Mouse (Mus musculus): ENCODE results near the gene Eps8. TPM values are rescaled to one million over a fixed set of nuclear protein-coding genes. Genes with fewer than 3 reads are reported as not detected.
"Not testable (repeated sequence)": the region's sequence is repeated elsewhere in the genome, so short reads cannot be mapped to it uniquely, and the experiment has no call there.

The Eps8 gene
- polyA plus RNA-seq, 1 experiment from 2014 or later = 7.0 TPM

DNA sequence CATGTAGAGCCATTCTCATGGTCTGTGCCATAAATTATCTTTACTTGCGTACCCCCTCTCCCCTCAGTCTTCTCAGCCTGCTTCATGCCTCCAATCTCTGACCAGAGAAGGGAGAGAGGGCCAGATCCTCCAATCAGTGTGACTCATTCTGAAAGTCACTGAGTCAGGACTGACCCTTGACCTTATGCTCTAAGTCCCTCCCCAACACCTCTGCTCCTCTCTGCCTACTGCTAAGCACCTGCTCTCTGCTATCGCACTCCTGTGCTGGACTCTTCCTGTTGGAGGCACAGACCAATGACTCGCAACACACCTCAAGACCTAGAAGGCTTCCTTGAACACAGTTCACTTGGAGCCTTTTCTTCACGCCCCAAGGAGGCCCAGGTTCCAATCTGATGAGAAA, 162.1 kb downstream of the Eps8 start:
- WGBS = 92% methylated on average over 4 of the region's 4 CpGs
- Histone ChIP-seq H3K36me3 (no peaks in the 10 kb centered on the region), H3K27me3 (ENCODE audit: low read depth, poor library complexity, severe bottlenecking) (no peaks in the 10 kb centered on the region), H3K4me1 (no peaks in the 10 kb centered on the region), H3K9me3 (replicated peaks) (no peaks in the 10 kb centered on the region), H3K4me3 (no peak overlapping the region), H3K27ac (no peak overlapping the region)
- no peak for DNase-seq (ENCODE audit: low spot score)

DNA sequence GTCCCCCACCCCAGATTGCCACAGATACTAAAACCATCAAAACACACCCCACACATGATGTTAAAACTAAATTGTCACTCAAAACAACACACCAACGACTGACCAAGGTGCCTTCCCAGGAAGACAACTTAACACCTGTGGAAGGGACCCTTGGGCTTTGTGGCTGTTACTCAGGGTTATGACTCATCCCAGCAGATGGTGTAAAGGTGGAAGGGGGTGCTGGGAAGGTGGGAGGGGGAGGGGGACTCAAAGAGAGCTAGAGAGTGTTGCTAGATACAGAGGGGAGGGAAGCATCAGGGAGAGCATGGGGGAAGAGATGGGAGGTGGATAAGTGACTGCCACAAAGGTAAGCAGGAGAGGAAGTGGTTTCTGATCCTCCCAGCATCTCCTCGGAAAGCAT, 163.0 kb downstream of the Eps8 start:
- no peak for DNase-seq (ENCODE audit: low spot score)
- Histone ChIP-seq H3K27me3 (ENCODE audit: low read depth, poor library complexity, severe bottlenecking) (no peaks in the 10 kb centered on the region), H3K36me3 (no peaks in the 10 kb centered on the region), H3K4me3 (no peak overlapping the region), H3K9me3 (replicated peaks) (no peaks in the 10 kb centered on the region), H3K27ac (no peak overlapping the region), H3K4me1 (no peaks in the 10 kb centered on the region)
- 61% methylated on average over 2 of the region's 2 CpGs for WGBS

DNA sequence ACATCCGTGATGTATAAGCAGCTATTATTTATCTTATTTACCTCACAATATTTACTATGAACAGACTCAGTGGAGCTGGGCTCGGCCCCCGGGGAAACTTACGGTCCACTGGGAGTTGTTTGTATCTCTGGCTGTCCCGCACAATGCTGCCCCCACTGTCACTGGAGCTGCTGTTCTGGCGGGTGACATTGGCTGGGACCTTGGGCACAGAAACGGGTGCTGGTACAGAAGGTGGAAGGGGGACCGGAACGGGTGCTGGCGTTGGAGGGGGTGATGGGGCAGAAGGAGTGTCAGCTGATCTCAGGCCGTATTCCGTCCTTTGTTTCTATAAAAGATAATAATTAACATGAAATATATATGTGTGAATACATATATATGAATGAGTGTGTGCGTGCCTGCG, 164.6 kb downstream of the Eps8 start:
- Histone ChIP-seq H3K36me3 (no peaks in the 10 kb centered on the region), H3K27me3 (ENCODE audit: low read depth, poor library complexity, severe bottlenecking) (no peaks in the 10 kb centered on the region), H3K4me3 (no peak overlapping the region), H3K27ac (no peak overlapping the region), H3K4me1 (no peaks in the 10 kb centered on the region), H3K9me3 (replicated peaks) (no peaks in the 10 kb centered on the region)
- no peak for DNase-seq (ENCODE audit: low spot score)
- WGBS = 92% methylated on average over 14 of the region's 14 CpGs

DNA sequence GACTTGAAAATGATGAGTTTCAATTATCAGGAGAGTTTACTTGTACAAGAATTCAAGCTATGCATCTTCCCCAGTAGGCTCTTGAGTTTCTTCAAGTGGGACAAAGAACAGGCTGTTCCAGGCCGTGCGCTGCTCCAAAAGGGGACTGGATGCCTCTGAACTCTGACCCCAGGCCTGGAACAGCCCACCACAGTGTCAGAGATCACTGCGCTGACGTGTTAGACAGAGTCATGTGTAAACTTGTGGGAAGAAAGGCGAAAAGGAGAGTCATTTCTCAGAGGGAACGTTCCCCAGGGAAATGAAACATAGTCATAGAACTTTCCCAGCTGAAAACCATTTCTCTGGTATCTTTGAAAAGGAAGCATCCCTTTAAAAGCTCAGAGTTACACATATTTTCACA, 167.2 kb downstream of the Eps8 start:
- no peak for DNase-seq (ENCODE audit: low spot score)
- 57% methylated on average over 6 of the region's 6 CpGs for WGBS

DNA sequence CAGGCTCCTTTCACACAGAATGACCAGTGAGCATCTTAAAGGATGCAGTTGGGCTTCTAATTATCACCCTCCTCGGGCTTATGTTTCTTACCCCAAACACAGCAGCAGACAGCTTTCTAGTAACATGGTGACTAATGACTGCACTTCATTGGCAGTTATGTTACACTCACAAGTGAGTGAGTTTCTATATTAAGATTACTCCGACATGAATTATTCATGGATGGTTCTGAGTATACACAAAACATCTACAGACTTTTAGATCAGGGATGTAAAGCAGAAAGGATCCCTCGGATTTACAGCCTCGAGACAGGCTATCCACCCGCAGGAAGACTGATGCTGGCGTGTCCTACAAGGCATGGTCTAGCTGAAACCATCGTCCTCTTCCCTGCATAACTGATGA, 171.8 kb downstream of the Eps8 start:
- Histone ChIP-seq H3K36me3 (no peaks in the 10 kb centered on the region), H3K27me3 (ENCODE audit: low read depth, poor library complexity, severe bottlenecking) (no peaks in the 10 kb centered on the region), H3K4me1 (no peaks in the 10 kb centered on the region), H3K9me3 (replicated peaks) (no peaks in the 10 kb centered on the region), H3K4me3 (no peak overlapping the region), H3K27ac (no peak overlapping the region)
- DNase-seq (ENCODE audit: low spot score) = no peak
- WGBS = 89% methylated on average over 7 of the region's 7 CpGs

More for the DNA sequence above, 167.2 kb downstream of the Eps8 start:
- Histone ChIP-seq H3K9me3 (replicated peaks) (no peaks in the 10 kb centered on the region), H3K36me3 (no peaks in the 10 kb centered on the region), H3K4me3 (no peak overlapping the region), H3K27ac (no peak overlapping the region), H3K27me3 (ENCODE audit: low read depth, poor library complexity, severe bottlenecking) (no peaks in the 10 kb centered on the region), H3K4me1 (no peaks in the 10 kb centered on the region)

DNA sequence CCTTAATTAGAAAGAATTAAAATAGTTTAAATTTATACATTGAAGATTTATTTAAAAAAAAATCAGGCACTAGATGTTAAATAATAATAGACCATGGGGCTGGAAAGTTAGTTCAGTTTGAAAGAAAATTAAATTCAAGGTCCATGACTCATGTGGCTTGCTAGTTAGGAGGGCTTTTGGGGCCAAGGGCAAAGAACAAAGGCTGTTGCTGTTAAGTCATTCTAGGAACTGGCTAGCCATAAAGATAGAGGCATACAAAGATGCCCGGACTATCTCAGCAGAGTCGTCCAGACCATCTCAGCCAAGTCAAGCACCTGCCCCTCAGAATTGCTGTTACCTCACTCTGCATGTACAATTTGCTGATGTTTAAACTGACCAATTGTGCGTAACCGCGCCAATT, 179.0 kb downstream of the Eps8 start:
- H3K4me3 ChIP-seq; H3K27me3 ChIP-seq (ENCODE audit: low read depth, poor library complexity, severe bottlenecking); H3K4me1 ChIP-seq; H3K9me3 ChIP-seq (replicated peaks); DNase-seq (ENCODE audit: low spot score); H3K36me3 ChIP-seq; H3K27ac ChIP-seq: not testable (repeated sequence)
- WGBS = over 99% methylated on average over 5 of the region's 5 CpGs

DNA sequence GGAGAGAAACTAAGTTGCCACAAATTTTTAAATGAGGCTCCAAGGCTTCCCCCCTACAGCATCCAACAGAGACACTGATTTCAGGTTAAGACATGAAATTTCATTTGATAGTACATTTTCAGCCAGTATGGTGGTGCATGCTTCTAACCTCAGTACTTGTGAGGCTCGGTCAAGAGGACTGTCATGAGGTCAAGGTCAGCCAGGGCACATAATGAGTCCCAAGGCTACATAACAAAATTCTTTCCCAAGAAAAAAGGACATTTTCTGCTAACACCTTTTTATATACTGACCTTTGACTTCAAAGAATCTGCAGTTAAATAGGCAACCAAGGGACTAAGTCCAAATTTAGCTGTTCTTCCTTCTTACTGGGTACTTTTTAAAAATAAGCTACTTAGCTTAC, 181.2 kb downstream of the Eps8 start:
- DNase-seq (ENCODE audit: low spot score) = no peak
- Histone ChIP-seq H3K27ac (no peak overlapping the region), H3K36me3 (no peaks in the 10 kb centered on the region), H3K9me3 (replicated peaks) (no peaks in the 10 kb centered on the region), H3K4me1 (peaks cover 9% of the 10 kb centered on the region), H3K4me3 (no peak overlapping the region), H3K27me3 (ENCODE audit: low read depth, poor library complexity, severe bottlenecking) (no peaks in the 10 kb centered on the region)
- WGBS = 74% methylated on average over 1 of the region's 1 CpGs

DNA sequence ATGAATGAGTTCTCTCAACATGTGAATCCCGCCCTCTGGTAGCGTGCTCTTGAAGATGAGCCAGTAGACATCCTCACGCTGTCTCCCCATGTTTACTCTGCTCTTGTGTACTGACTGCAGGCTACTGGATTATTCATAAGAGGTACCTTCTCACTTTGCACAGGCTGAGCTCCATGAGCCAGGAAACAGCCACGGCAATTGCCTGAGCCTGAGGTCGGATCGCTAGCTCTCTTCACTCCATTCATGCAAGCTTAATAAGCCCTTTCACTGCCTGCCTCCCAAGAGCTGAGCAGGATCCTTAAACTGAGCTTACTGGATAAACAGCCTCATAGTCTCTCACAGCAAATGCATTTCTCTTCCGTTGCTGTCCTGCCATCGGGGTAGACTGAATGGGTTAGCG, 182.5 kb downstream of the Eps8 start:
- Histone ChIP-seq H3K4me1 (peaks cover 18% of the 10 kb centered on the region), H3K36me3 (no peaks in the 10 kb centered on the region), H3K9me3 (replicated peaks) (no peaks in the 10 kb centered on the region), H3K4me3 (no peak overlapping the region), H3K27me3 (ENCODE audit: low read depth, poor library complexity, severe bottlenecking) (no peaks in the 10 kb centered on the region), H3K27ac (no peak overlapping the region)
- 92% methylated on average over 9 of the region's 9 CpGs for WGBS
- DNase-seq (ENCODE audit: low spot score) = no peak

DNA sequence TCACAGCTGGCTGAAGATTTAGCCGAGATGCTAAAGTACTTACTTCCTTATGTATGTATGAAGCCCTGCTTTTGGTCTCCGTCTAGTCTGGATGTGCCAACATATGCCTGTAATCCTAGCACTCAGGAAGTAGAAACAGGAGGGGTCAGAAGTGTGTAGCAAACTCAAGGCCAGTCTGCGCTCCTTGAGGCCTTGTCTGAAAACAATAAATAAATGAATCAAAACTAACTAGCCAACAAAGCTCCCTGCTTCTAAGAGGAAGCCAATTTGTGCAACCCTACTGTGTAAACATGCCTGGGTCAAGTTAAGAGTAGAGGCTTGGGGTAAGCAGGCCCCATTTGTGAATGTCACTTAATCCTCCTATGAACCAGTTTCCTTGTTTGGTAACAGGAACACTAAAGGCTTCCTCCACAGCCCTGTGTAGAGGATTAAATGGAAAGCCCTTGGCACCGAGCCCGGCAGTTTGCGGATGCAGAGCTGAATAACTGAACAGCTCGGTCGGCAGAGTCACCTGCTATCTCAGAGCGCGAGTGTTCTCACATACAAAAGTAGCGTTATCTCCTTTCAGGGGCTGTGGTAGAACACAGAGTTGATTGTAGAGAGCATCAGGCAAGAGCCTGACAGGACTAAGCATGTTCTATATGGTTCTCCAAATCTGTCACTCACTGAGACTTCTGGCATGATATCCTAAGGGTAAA, 183.6 kb downstream of the Eps8 start:
- Histone ChIP-seq H3K9me3 (replicated peaks) (no peaks in the 10 kb centered on the region), H3K27ac (peak overlapping the region; percentile 67), H3K36me3 (no peaks in the 10 kb centered on the region), H3K27me3 (ENCODE audit: low read depth, poor library complexity, severe bottlenecking) (no peaks in the 10 kb centered on the region), H3K4me3 (no peak overlapping the region), H3K4me1 (peaks cover 18% of the 10 kb centered on the region)
- no peak for DNase-seq (ENCODE audit: low spot score)
- 87% methylated on average over 11 of the region's 11 CpGs for WGBS

DNA sequence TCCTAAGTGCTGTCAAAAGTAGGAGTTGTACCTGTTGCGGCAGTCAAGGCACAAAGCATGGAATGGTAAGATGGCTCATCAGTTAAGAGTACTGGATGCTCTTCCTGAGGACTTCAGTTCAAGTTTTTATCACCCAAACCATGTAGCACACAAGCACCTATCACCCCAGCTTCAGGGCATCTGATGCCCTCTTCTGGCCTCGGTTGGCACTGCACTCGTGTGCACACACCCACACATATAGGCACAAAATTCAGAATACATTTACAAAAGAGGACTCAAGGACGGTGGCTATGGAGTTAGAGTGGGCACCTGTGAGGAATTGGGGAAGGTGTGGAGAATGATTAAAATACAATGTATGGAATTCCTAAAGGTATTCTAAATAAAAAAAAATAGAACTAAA, 185.1 kb downstream of the Eps8 start:
- Histone ChIP-seq H3K36me3 (no peaks in the 10 kb centered on the region), H3K4me3 (no peak overlapping the region), H3K9me3 (replicated peaks) (no peaks in the 10 kb centered on the region), H3K27me3 (ENCODE audit: low read depth, poor library complexity, severe bottlenecking) (no peaks in the 10 kb centered on the region), H3K27ac (no peak overlapping the region), H3K4me1 (peaks cover 18% of the 10 kb centered on the region)
- WGBS = 97% methylated on average over 4 of the region's 4 CpGs
- no peak for DNase-seq (ENCODE audit: low spot score)

DNA sequence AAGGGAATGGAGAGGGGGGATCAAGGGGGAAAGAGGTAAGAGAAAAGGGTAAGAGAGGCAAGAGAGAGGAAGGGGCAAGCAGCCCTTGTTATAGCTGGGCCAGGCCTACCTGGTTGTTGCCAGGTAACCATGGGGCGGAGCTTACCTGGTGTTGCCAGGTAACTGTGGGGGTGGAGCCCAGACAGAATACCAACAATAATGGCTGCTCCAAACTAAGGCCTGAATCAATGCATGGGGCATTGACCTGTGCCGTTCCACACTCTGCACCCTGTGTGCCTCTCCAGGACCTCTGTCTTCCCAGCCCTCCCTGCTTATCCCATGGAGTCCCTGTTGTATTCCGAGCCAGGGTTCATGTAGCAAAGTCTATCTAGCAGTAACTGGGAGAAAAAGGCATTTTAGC, 187.0 kb downstream of the Eps8 start:
- H3K27me3 ChIP-seq (ENCODE audit: low read depth, poor library complexity, severe bottlenecking) = no peaks in the 10 kb centered on the region
- no peak overlapping the region for H3K4me3 ChIP-seq
- peak overlapping the region; percentile 38; the same call in 1 of the 2 replicates for H3K27ac ChIP-seq
- H3K9me3 ChIP-seq (replicated peaks) = no peaks in the 10 kb centered on the region
- no peaks in the 10 kb centered on the region for H3K36me3 ChIP-seq
- DNase-seq (ENCODE audit: low spot score) = no peak
- peaks cover 18% of the 10 kb centered on the region for H3K4me1 ChIP-seq
- 93% methylated on average over 3 of the region's 3 CpGs for WGBS

DNA sequence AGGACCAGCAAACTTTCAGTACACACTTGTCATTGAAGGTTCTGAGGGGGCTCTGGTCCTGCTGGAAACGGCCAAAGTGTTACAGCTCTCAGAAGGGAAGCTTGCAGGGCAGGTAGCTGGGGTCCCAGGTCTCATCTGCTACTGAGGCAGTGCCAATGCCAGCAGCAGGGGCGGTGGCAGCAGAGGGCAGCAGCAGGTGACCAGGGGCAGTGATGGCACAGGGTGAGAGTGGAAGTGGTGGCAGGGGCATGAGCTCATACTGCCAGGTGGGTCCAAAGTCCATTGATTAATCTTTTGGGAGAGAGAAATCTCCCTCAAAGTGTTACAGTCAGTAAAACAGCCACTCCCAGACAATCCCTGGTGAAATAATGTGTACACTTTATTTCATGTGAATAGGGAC, 188.4 kb downstream of the Eps8 start:
- no peaks in the 10 kb centered on the region for H3K9me3 ChIP-seq (replicated peaks)
- DNase-seq (ENCODE audit: low spot score) = no peak
- H3K27ac ChIP-seq = no peak overlapping the region
- H3K4me3 ChIP-seq = no peak overlapping the region
- H3K4me1 ChIP-seq = peaks cover 16% of the 10 kb centered on the region
- H3K27me3 ChIP-seq (ENCODE audit: low read depth, poor library complexity, severe bottlenecking) = no peaks in the 10 kb centered on the region
- no peaks in the 10 kb centered on the region for H3K36me3 ChIP-seq
- 79% methylated on average over 2 of the region's 2 CpGs for WGBS

DNA sequence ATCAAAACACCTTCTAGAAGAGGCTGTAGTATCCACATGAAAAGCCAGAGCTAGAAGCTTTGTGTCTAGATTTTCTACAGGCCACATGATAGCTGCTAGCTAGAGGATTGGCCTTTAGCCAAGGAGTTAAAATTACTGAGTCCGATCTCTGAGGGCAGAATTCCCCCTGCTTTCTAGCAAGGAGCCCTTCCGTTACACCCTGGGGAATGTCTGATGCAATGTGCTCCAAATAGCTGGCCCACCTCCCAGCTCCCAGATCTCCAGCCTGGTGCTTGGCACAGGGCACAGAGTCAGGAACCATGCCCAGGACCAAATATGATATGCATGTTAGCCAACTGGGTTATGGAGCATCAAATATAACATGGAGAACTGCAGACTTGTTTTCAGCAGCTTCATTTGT, 189.4 kb downstream of the Eps8 start:
- H3K9me3 ChIP-seq (replicated peaks) = no peaks in the 10 kb centered on the region
- H3K4me1 ChIP-seq = peaks cover 8% of the 10 kb centered on the region; the same call in 1 of the 2 replicates
- H3K36me3 ChIP-seq = no peaks in the 10 kb centered on the region
- 81% methylated on average over 2 of the region's 2 CpGs for WGBS
- no peaks in the 10 kb centered on the region for H3K27me3 ChIP-seq (ENCODE audit: low read depth, poor library complexity, severe bottlenecking)
- no peak overlapping the region for H3K4me3 ChIP-seq
- no peak for DNase-seq (ENCODE audit: low spot score)
- H3K27ac ChIP-seq = no peak overlapping the region

DNA sequence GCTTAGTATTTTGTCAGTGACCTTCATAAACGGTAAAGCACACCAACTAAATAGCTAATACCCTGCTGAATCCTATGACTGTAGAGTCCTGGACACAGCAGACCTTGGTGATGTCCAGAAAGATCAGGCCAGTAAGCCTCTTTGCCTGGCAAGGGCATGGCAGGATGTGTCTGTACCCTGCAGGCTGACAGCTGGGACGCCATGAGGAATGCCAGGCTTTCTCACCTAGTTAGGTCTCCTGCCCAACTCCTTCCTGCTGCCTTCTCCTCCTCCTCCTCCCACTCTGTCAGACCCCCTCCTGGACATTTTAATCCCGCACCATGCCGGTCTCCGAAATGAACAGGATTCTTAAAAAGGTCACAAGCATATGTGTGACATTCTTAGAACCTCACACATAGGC, 190.9 kb downstream of the Eps8 start:
- H3K4me1 ChIP-seq = peaks cover 8% of the 10 kb centered on the region; the same call in 1 of the 2 replicates
- no peaks in the 10 kb centered on the region for H3K9me3 ChIP-seq (replicated peaks)
- H3K27me3 ChIP-seq (ENCODE audit: low read depth, poor library complexity, severe bottlenecking) = no peaks in the 10 kb centered on the region
- WGBS = 97% methylated on average over 5 of the region's 5 CpGs
- no peak for DNase-seq (ENCODE audit: low spot score)
- H3K4me3 ChIP-seq = no peak overlapping the region
- H3K36me3 ChIP-seq = no peaks in the 10 kb centered on the region
- H3K27ac ChIP-seq = no peak overlapping the region

Measured in limb, embryonic 10.5 days (tissue).